Mouse (Mus musculus) right cerebral cortex, postnatal 36 days (tissue): ENCODE measurements around the gene Tspan13.

Experiments used
- DNase-seq, 2 experiments: peaks; one replicate each; pipeline ENCODE4 v3.0.0; 2022; ENCODE audit warnings: low spot score in 2 of 2, mixed read lengths in 1 of 2

Gene Tspan13

GRCm38 (mm10) chr12:35979625-35980024 lies 62.7 kb downstream of the Tspan13 start:
- no peak for DNase-seq

- no peak for DNase-seq
Measured at GRCm38 (mm10) chr12:35977633-35978246, 64.6 kb downstream of the Tspan13 start.

- DNase-seq = no peak
Measured at GRCm38 (mm10) chr12:35975898-35976297, 66.4 kb downstream of the Tspan13 start.

- no peak for DNase-seq
Measured at GRCm38 (mm10) chr12:35966768-35967141, 75.5 kb downstream of the Tspan13 start.

- DNase-seq = no peak
Measured at GRCm38 (mm10) chr12:35966098-35966767, 76.1 kb downstream of the Tspan13 start.
